Mouse (Mus musculus) heart, adult 2 months (tissue): ENCODE data around the gene Btbd11.

Experiments used
- CTCF ChIP-seq: fragments of 200-600 bp; IDR thresholded peaks from 2 replicates; pipeline ENCODE4 v1.8.1; 2022; ENCODE audit warnings: antibody characterized with exemption, mild to moderate bottlenecking, moderate library complexity
- POLR2A ChIP-seq: fragments of 200-500 bp; IDR thresholded peaks from 2 replicates; pipeline ENCODE4 v1.6.1; 2011; ENCODE audit warnings: mild to moderate bottlenecking, low read depth, low read length, control low read depth; ENCODE audit not compliant: insufficient read depth

- TF ChIP-seq CTCF (no peak), POLR2A (no peak)
These were observed 65.2 kb downstream of the Btbd11 start for GRCm38 (mm10) chr10:85451629-85452368.
